Mouse (Mus musculus) neural tube, postnatal 0 days (tissue): ENCODE measurements around the gene Ankrd37. TPM values are rescaled to one million over a fixed set of nuclear protein-coding genes. Genes with fewer than 3 reads are reported as not detected.

Experiments
- polyA plus RNA-seq: library from polyadenylated mRNA; unstranded; fragments of >200 nt; fragmentation: Nextera tagmentation; extraction: Ambion mirVana; gene quantifications from 2 replicates; pipeline ENCODE4 v1.2.1, GENCODE M21; 2015

The Ankrd37 gene
- 14.5 and 17.8 TPM in 2 replicates for polyA plus RNA-seq

GRCm38 (mm10) chr8:46005596-46005995 is at the start of gene Ankrd37:
Gene Ankrd37 (minus strand): TSS chr8:46005707.

GRCm38 (mm10) chr8:45999138-45999783 is 6.2 kb downstream of the Ankrd37 start, which contains the start of gene Lrp2bp:
Gene Lrp2bp (plus strand): TSS chr8:45999303.

GRCm38 (mm10) chr8:45975126-45975836 is 30.2 kb downstream of the Ankrd37 start, which contains the start of the genes 1700029J07Rik and Ufsp2:
Gene 1700029J07Rik (minus strand): TSS chr8:45975252.
Gene Ufsp2 (plus strand): TSS chr8:45975528.

Other genes starting within 250 kb of the Ankrd37 start
- 6.0 and 7.5 TPM in 2 replicates for gene Pdlim3, start 120.2 kb downstream of the Ankrd37 start, polyA plus RNA-seq
- 0.09 and 0.17 TPM in 2 replicates for gene Ccdc110, start 71.1 kb downstream of the Ankrd37 start, polyA plus RNA-seq
- gene 1700029J07Rik, start 30.5 kb downstream of the Ankrd37 start, polyA plus RNA-seq = 3.8 and 4.2 TPM in 2 replicates
- 79.5 and 81.5 TPM in 2 replicates for gene Ufsp2, start 30.2 kb downstream of the Ankrd37 start, polyA plus RNA-seq
- gene Lrp2bp, start 6.4 kb downstream of the Ankrd37 start, polyA plus RNA-seq = 0.18 and 0.28 TPM in 2 replicates
- gene Cfap97, start 146.1 kb upstream of the Ankrd37 start, polyA plus RNA-seq = 30.8 and 39.2 TPM in 2 replicates
- 18.2 and 22.1 TPM in 2 replicates for gene Snx25, start 146.5 kb upstream of the Ankrd37 start, polyA plus RNA-seq
- 1,295 and 1,320 TPM in 2 replicates for gene Slc25a4, start 205.6 kb upstream of the Ankrd37 start, polyA plus RNA-seq